Mouse (Mus musculus) macrophage (primary cell): ENCODE data around the gene Vac14. TPM values are rescaled to one million over a fixed set of nuclear protein-coding genes. Genes with fewer than 3 reads are reported as not detected.

Experiments used
- H3K27ac ChIP-seq: fragments of 350-480 bp; formaldehyde crosslinking; 2 replicates; pipeline ENCODE4 v1.9.0; 2021
- H3K36me3 ChIP-seq: fragments of 350-480 bp; formaldehyde crosslinking; 2 replicates; pipeline ENCODE4 v1.9.0; 2021; ENCODE audit errors: inconsistent target
- H3K4me3 ChIP-seq: fragments of 350-480 bp; formaldehyde crosslinking; 2 replicates; pipeline ENCODE4 v1.9.0; 2021; ENCODE audit errors: inconsistent target
- H3K79me2 ChIP-seq: fragments of 350-480 bp; formaldehyde crosslinking; 2 replicates; pipeline ENCODE4 v1.9.0; 2021; ENCODE audit errors: inconsistent target
- WGBS: methylation state at CpG from one replicate; pipeline ENCODE4 v1.1.7; 2026; ENCODE audit warnings: inconsistent platforms; ENCODE audit not compliant: missing documents; 5-methylcytosine and 5-hydroxymethylcytosine counted together
- polyA plus RNA-seq: library from polyadenylated mRNA; stranded (reverse); fragments of 250-400 nt; gene quantifications from 3 replicates; pipeline ENCODE4 v1.2.4, GENCODE M21; 2018; ENCODE audit warnings: inconsistent platforms

Vac14 gene
- polyA plus RNA-seq, 1 experiment from 2014 or later: 60.1 TPM

DNA sequence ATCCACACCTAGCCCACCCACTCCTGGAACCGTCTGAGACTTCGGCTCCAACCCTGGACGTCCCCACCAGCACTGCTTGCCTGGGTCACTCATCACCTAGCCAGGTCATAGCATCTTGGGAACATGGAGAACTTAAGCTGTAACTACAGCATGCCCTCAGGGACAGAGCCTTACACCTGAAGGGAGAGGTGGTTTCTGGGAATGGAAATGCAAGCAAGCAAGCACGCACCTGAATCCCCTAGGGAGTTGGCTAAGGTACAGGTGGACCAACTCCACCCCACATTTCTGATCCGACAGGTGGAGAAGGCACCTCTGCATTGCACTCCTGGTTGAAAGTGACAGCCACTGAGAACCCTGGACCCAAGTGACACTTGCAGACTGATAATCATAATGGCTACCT lies 133.1 kb downstream of the Vac14 start:
- no peaks in the 10 kb centered on the region for H3K36me3 ChIP-seq
- H3K27ac ChIP-seq: no peak overlapping the region
- no peak overlapping the region for H3K4me3 ChIP-seq
- H3K79me2 ChIP-seq: no peaks in the 10 kb centered on the region
- WGBS: 86% methylated on average over 5 of the region's 5 CpGs

DNA sequence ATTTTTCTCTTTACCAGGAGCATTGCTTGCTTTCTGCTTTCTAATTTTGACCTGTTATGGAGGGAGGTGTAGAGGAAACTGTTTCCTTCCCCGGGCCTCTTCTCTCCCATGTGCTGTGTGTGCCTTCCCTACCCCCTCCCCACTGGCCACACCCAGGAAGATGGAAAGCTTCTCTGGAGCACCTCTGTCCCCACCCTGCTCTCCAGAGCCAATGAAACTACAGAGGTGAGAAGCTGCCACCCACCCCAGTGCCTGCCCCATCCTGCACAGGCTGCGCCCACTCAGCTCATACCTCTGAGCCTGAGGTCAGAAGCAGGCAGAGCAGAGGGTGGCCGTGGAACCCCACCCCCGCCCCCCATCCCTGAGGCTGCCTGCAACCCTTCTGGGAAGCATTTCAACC lies 136.3 kb downstream of the Vac14 start:
- Histone ChIP-seq H3K4me3 (no peak overlapping the region), H3K27ac (no peak overlapping the region), H3K36me3 (no peaks in the 10 kb centered on the region), H3K79me2 (no peaks in the 10 kb centered on the region)
- WGBS: 61% methylated on average over 4 of the region's 4 CpGs

DNA sequence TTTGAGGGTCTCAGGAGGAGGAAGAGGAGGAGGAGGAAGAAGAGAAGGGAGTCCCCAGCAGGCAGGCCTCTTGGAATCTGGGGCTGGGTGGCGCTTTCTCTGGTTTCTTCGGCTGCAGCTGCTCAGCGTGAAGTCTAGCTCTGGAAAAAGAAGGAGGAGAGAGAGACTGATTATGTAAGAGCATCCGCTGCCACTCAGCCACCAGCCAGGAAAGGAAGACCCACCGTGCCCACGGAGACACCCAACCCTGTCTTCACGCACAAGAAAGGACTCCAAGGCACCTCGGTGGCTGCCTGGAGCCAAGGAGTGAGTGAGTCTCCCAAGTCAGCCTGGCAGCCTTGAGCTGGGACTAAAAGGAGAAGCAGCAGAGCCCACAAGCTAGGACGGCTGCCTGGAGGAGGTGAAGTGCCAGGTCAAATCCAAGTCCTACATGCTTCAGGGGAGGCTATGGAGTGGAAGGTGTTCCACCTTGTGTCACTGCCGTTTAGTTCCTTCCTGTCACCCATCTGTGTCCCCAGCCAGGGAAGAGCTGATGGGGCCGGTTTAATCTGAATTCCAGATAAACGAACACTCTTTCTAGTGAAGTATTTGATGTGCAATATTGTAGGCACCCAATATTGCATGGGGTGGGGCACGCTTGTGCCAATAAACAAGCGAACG lies 137.3 kb downstream of the Vac14 start:
- Histone ChIP-seq H3K27ac (no peak overlapping the region), H3K4me3 (no peak overlapping the region), H3K36me3 (no peaks in the 10 kb centered on the region), H3K79me2 (no peaks in the 10 kb centered on the region)
- WGBS: 69% methylated on average over 15 of the region's 15 CpGs

DNA sequence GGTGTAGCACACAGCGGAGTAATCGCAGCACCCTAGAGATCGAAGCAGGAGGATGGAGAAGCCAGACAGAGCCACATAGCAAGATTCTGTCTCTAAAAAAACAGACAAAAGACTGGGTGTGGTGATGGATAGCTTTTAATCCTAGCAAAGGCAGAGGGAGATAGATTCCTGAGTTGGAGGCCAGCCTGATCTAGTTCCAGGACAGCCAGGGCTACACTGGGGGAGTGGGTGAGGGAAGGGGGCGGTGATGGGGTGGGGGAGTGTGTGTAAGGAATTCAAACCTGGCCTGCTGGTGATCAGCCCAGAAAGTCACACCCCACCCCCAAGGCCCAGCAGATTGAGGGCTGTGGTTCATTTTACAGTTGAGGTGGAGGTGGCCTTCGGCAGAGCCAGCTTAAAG lies 137.8 kb downstream of the Vac14 start:
- H3K27ac ChIP-seq: no peak overlapping the region
- H3K36me3 ChIP-seq: no peaks in the 10 kb centered on the region
- 78% methylated on average over 5 of the region's 5 CpGs for WGBS
- no peaks in the 10 kb centered on the region for H3K79me2 ChIP-seq
- H3K4me3 ChIP-seq: no peak overlapping the region

DNA sequence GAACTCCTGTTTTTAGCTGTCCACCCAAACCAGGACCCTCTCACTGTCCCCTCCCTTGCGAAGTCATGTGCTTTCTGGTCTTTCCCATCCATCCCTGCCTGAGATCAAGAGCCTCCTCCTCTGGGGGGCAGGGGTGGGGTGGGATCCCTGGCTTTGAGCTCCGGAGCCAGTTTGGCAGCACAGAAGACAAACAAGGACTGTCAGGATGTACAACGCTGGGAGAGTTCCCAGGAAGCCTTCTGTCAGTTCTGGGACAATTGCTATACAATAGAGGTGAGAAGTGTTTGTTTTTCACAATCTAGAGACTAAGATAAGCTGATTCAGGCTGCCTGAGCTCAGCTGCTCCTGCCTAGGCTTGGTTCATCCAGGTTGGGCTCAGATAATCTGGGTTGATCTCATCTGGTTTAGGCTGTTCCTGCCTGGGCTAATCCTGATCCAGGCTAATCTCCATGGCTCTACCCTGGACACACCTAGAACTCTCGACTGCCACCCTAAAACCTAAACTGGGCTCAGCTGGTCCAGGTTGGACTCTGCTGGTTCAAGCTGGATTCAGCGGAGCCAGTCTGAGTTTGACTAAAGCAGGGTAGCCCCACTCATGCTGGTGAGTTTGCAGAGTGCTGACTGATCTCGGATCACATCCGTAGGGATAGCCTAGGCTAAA lies 142.0 kb downstream of the Vac14 start:
- no peak overlapping the region for H3K27ac ChIP-seq
- no peak overlapping the region for H3K4me3 ChIP-seq
- no peaks in the 10 kb centered on the region for H3K36me3 ChIP-seq
- WGBS: 79% methylated on average over 7 of the region's 7 CpGs
- H3K79me2 ChIP-seq: no peaks in the 10 kb centered on the region

DNA sequence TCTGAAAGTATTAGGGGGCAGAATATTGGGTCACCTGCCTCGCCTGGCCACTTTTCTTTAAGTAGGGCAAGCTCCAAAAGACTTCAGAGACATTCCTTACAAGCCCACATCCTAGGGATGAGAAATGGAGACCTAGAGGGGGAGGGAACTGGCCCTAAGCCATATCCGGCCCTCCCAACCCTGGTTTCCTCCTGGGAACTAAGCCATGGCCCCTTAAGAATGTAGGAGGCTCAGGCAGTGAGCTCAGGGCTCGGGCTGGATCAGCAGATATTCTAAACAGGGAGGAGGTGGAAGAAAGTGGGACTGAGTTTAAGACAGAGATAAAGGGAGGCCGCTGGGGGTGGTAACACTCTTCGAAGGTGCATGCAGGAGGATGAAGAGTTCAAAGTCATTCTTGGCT lies 142.8 kb downstream of the Vac14 start:
- WGBS: 72% methylated on average over 5 of the region's 5 CpGs
- Histone ChIP-seq H3K79me2 (no peaks in the 10 kb centered on the region), H3K4me3 (no peak overlapping the region), H3K27ac (no peak overlapping the region), H3K36me3 (no peaks in the 10 kb centered on the region)

DNA sequence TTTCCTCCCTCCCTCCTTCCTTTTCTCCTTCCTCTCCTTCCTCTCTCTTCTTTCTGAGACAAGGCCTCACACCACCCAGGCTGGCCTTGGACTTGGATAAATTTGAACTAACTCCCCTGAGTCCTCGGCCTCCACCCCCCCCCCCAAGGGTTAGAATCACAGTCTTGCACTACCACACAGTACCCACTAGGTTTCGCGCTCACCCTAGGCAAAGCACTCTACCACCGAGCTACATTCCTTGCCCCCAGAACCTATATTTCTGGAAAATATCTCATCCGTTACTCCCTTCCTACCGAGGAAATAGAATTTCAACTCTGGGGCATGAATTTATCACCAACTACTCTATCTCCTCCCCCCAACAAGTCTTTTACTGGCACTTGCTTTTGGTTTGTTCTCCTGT lies 143.6 kb downstream of the Vac14 start:
- Histone ChIP-seq H3K4me3 (no peak overlapping the region), H3K27ac (no peak overlapping the region), H3K36me3 (no peaks in the 10 kb centered on the region), H3K79me2 (no peaks in the 10 kb centered on the region)
- 95% methylated on average over 2 of the region's 6 CpGs for WGBS

DNA sequence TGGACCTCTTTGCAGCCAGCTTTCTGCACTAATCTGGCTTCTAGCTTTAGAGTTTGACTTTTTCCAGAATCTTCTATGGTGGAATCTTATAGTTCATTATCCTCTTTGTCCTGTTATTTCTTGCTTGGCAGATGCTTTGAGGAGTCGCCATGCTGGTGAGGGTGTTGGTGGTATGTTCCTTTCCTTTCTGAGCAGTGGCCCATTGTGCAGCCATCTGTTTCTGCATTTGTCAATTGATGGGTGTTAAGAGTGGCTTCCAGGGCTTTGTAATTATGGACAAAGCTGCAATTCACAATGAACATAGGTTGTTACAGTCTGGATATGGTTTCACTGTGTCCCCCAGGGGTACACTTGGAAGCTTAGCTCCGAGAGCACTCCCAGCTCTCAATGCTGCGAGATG lies 146.3 kb downstream of the Vac14 start:
- H3K27ac ChIP-seq: no peak overlapping the region
- H3K4me3 ChIP-seq: no peak overlapping the region
- WGBS: 91% methylated on average over 3 of the region's 3 CpGs
- no peaks in the 10 kb centered on the region for H3K79me2 ChIP-seq
- H3K36me3 ChIP-seq: no peaks in the 10 kb centered on the region

DNA sequence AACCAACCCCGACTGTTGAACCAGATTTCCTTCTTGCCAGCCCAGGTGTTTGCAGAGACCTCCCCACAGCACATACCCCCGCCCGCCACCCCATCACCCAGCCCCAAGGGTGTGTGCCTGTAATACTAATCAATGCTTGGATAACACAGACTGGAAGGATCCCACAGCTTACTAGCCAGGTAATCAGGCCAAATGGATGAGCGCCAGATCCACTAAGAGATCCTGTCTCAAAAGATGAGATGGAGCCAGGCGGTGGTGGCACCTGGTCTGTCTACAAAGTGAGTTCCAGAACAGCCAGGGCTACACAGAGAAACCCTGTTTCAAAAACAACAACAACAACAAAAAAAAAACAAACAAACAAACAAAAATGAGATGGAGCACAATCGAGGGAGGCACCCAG lies 148.9 kb downstream of the Vac14 start:
- Histone ChIP-seq H3K79me2 (no peaks in the 10 kb centered on the region), H3K4me3 (no peak overlapping the region), H3K27ac (no peak overlapping the region), H3K36me3 (no peaks in the 10 kb centered on the region)
- WGBS: 84% methylated on average over 6 of the region's 6 CpGs

Other genes starting within 250 kb of the Vac14 start
- gene Mtss1l, start 102.9 kb downstream of the Vac14 start, polyA plus RNA-seq: 0.18 to 0.34 TPM (median 0.19 TPM) in 3 replicates
- not detected in 3 replicates for gene Il34, start 187.3 kb downstream of the Vac14 start, polyA plus RNA-seq
- gene Cog4, start 228.0 kb downstream of the Vac14 start, polyA plus RNA-seq: 29.1 to 44.7 TPM (median 32.2 TPM) in 3 replicates
- 34.3 to 64.6 TPM (median 41.6 TPM) in 3 replicates for gene Sf3b3, start 228.2 kb downstream of the Vac14 start, polyA plus RNA-seq